Mouse (Mus musculus) CH12.LX (cell line): ENCODE measurements at regions not wholly inside any gene's neighbourhood (a gene's known extent, or its start where the extent isn't known, plus 50 kb on each side); places are given as distances from the start of the nearest gene placed in this dataset.

ENCODE experiments used
- MAX ChIP-seq: IDR thresholded peaks from 2 replicates; pipeline ENCODE4 v1.6.1; 2011; ENCODE audit warnings: low read length, improper control_type of control experiment
- NELFE ChIP-seq: IDR thresholded peaks from 2 replicates; pipeline ENCODE4 v1.6.1; 2011; ENCODE audit warnings: low read depth, low read length, improper control_type of control experiment
- POLR2A ChIP-seq: IDR thresholded peaks from 2 replicates; pipeline ENCODE4 v1.6.1; 2011; ENCODE audit warnings: low read depth, mild to moderate bottlenecking, improper control_type of control experiment, low read length
- SIN3A ChIP-seq: IDR thresholded peaks from 2 replicates; pipeline ENCODE4 v1.6.1; 2012; ENCODE audit warnings: low read length, improper control_type of control experiment, inconsistent platforms
- ZKSCAN1 ChIP-seq: IDR thresholded peaks from 2 replicates; pipeline ENCODE4 v1.6.1; 2012; ENCODE audit warnings: low read depth, inconsistent platforms, low read length, improper control_type of control experiment, borderline replicate concordance
- ZMIZ1 ChIP-seq: IDR thresholded peaks from 2 replicates; pipeline ENCODE4 v1.6.1; 2012; ENCODE audit warnings: low read depth, mild to moderate bottlenecking, inconsistent platforms, low read length, improper control_type of control experiment

GRCm38 (mm10) chr15:25489804-25490203, 76.2 kb upstream of the Basp1 start:
- TF ChIP-seq ZMIZ1, result no peak
- TF ChIP-seq MAX, result no peak
- no peak for TF ChIP-seq SIN3A
- no peak for TF ChIP-seq ZKSCAN1
- TF ChIP-seq POLR2A, result no peak
- no peak for TF ChIP-seq NELFE
